Mouse (Mus musculus): Measurements from ENCODE around the gene Tradd.

Tradd gene

GRCm38 (mm10) chr8:105270101-105270915 is 5.9 kb upstream of the Tradd start:
- DNase-seq (ENCODE audit: low spot score): no peak

GRCm38 (mm10) chr8:105269461-105269947 is 5.1 kb upstream of the Tradd start, which contains the start of gene Hsf4:
Gene Hsf4, plus strand, starts transcription at chr8:105269801.
- no peak for DNase-seq (ENCODE audit: low spot score)

GRCm38 (mm10) chr8:105269075-105269458 is 4.7 kb upstream of the Tradd start:
- DNase-seq (ENCODE audit: low spot score): no peak

GRCm38 (mm10) chr8:105268342-105269074 is 4.1 kb upstream of the Tradd start:
- no peak for DNase-seq (ENCODE audit: low spot score)

GRCm38 (mm10) chr8:105266775-105267174 is 2.4 kb upstream of the Tradd start:
- no peak for DNase-seq (ENCODE audit: low spot score)

GRCm38 (mm10) chr8:105265128-105265527 is 719 bp upstream of the Tradd start:
- no peak for DNase-seq (ENCODE audit: low spot score)

- no peak for DNase-seq (ENCODE audit: low spot score)
These were observed 1.0 kb downstream of the Tradd start for GRCm38 (mm10) chr8:105263244-105263912.

GRCm38 (mm10) chr8:105261326-105261980 is 3.0 kb downstream of the Tradd start:
- no peak for DNase-seq (ENCODE audit: low spot score)

- no peak for DNase-seq (ENCODE audit: low spot score)
These were observed 3.9 kb downstream of the Tradd start for GRCm38 (mm10) chr8:105260371-105261099.

- no peak for DNase-seq (ENCODE audit: low spot score)
These were observed 4.6 kb downstream of the Tradd start for GRCm38 (mm10) chr8:105259721-105260320.

GRCm38 (mm10) chr8:105258911-105259720 is 5.3 kb downstream of the Tradd start:
- no peak for DNase-seq (ENCODE audit: low spot score)

- no peak for DNase-seq (ENCODE audit: low spot score)
These were observed 6.9 kb downstream of the Tradd start for GRCm38 (mm10) chr8:105257318-105258114.

GRCm38 (mm10) chr8:105254966-105255350 is 9.5 kb downstream of the Tradd start, which contains the start of gene B3gnt9:
Gene B3gnt9, minus strand, starts transcription at chr8:105255153.
- no peak for DNase-seq (ENCODE audit: low spot score)

GRCm38 (mm10) chr8:105254152-105254965 is 10.1 kb downstream of the Tradd start:
- DNase-seq (ENCODE audit: low spot score): peak; percentile 72

- no peak for DNase-seq (ENCODE audit: low spot score)
These were observed 10.7 kb downstream of the Tradd start for GRCm38 (mm10) chr8:105253766-105254151.

- no peak for DNase-seq (ENCODE audit: low spot score)
These were observed 11.5 kb downstream of the Tradd start for GRCm38 (mm10) chr8:105252680-105253537.

GRCm38 (mm10) chr8:105251954-105252353 is 12.5 kb downstream of the Tradd start:
- DNase-seq (ENCODE audit: low spot score): no peak
